ENCODE assay signal across 13 mouse cellular contexts in the genomic region with DNA sequence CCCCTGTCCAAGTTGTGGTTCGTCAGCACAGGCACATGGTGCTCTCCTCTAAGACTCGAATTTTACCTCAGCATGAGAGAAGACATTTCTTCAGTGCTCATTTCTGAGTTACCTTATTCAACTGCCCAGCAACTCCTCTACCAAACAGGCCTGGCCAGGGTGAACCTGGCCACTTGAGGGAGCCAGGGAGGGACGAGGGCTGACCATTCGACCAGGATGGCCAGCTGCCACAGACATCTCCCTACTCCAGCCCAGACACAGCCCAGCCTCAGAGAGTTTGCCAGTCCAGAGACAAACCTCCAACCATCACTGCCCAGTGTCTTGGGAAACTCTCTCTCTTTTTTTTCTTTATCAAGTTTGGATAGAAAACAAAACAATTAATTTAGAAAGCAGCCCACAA.
DNase-seq lines count a peak whose midpoint lies in the region; ATAC-seq and TF ChIP-seq lines count a peak whose summit lies in the region.
"Had no signal": no experiment of that assay in that cellular context is flagged by ENCODE, and none has a peak within 500 bp of the region (broad histone marks: within the 10 kb centered on the region; RNA-seq: fewer than 3 reads in every experiment).

No protein-coding gene starts in this region.

- intact Hi-C loops in left cerebral cortex, postnatal 25 days (cut with DNase I): no loop called here

- WGBS in lung, postnatal 0 days: 69% methylated on average over 4 of the region's 4 CpGs

- peaks cover 3% of the 10 kb centered on the region; the same call in 1 of the 2 replicates for H3K4me1 ChIP-seq in lung, postnatal 0 days (ENCODE audit: insufficient read depth, low read depth, low read length)

- no peaks in the 10 kb centered on the region for H3K9me3 ChIP-seq in lung, postnatal 0 days (ENCODE audit: low read length)
- H3K9me3 ChIP-seq: forebrain, embryonic 10.5 days; liver, embryonic 13.5 days had no signal

- DNase-seq in gastrocnemius, postnatal 10 days: peak; percentile 20
- DNase-seq in gastrocnemius, postnatal 4 days (ENCODE audit: low spot score in 2 of 2): no peak
- peak; percentile 17 to 38 for DNase-seq in lung, adult 18-20 months
- no peak for DNase-seq in lung, postnatal 25 days (ENCODE audit: low spot score)
- DNase-seq in adrenal gland, postnatal 36 days: peak; percentile 7 to 40
- DNase-seq in lung, postnatal 0 days (ENCODE audit: low spot score): no peak
- DNase-seq in embryo, embryonic 9.5 days (ENCODE audit: extremely low spot score): no peak
- no peak for DNase-seq in left cerebral cortex, postnatal 25 days (ENCODE audit: low spot score in 2 of 2)
- DNase-seq: embryo, embryonic 11 days; liver, embryonic 13.5 days; thymus, postnatal 25 days had no signal

- H3K36me3 ChIP-seq in lung, postnatal 0 days (ENCODE audit: insufficient read depth, low read length): no peaks in the 10 kb centered on the region
- H3K36me3 ChIP-seq: forebrain, embryonic 10.5 days; liver, embryonic 13.5 days; midbrain, embryonic 10.5 days had no signal

- no peak overlapping the region for H3K27ac ChIP-seq in lung, postnatal 0 days (ENCODE audit: low read length)
- H3K27ac ChIP-seq: forebrain, embryonic 10.5 days; liver, embryonic 13.5 days; midbrain, embryonic 10.5 days had no signal

- no peak overlapping the region for H3K4me3 ChIP-seq in lung, postnatal 0 days (ENCODE audit: low read depth, low read length)
- H3K4me3 ChIP-seq: forebrain, embryonic 10.5 days; liver, embryonic 13.5 days; midbrain, embryonic 10.5 days had no signal

- no peak overlapping the region for H3K9ac ChIP-seq in lung, postnatal 0 days (replicated peaks; ENCODE audit: low read depth)
- H3K9ac ChIP-seq: liver, embryonic 13.5 days had no signal

- no peak for ATAC-seq in lung, postnatal 0 days

- no peaks in the 10 kb centered on the region for H3K27me3 ChIP-seq in lung, postnatal 0 days (replicated peaks; ENCODE audit: insufficient read depth, low read length)
- H3K27me3 ChIP-seq: liver, embryonic 13.5 days had no signal

- peak; percentile 25; the same call in 1 of the 2 replicates for TF ChIP-seq CTCF in lung, postnatal 0 days (IDR thresholded peaks at IDR 0.05)

- TF ChIP-seq EP300 in lung, postnatal 0 days (IDR thresholded peaks at IDR 0.05): no peak

- H3K4me2 ChIP-seq in lung, postnatal 0 days (replicated peaks; ENCODE audit: low read depth, low read length): no peak overlapping the region
- H3K4me2 ChIP-seq: liver, embryonic 13.5 days had no signal

Comparison
In these comparisons a context has a peak if more than half of its experiments do, and no peak if none do; other contexts are left out.
1. DNase-seq: peak in gastrocnemius, postnatal 10 days (single experiment), lung, adult 18-20 months (2 of 2) and adrenal gland, postnatal 36 days (2 of 2); none in gastrocnemius, postnatal 4 days (0 of 2), lung, postnatal 25 days (single experiment), lung, postnatal 0 days (single experiment), embryo, embryonic 9.5 days (single experiment) and left cerebral cortex, postnatal 25 days (0 of 2).